Mouse (Mus musculus) c-Kit-positive CD71-negative TER-119-negative erythroid progenitor cells, embryonic 14.5 days (primary cell): ENCODE measurements at regions not wholly inside any gene's neighbourhood (a gene's known extent, or its start where the extent isn't known, plus 50 kb on each side); places are given as distances from the start of the nearest gene placed in this dataset.
"Not testable (repeated sequence)": the region's sequence is repeated elsewhere in the genome, so short reads cannot be mapped to it uniquely, and the experiment has no call there.

Experiments
- DNase-seq: peaks from one replicate; pipeline ENCODE4 v3.0.0-alpha.2; 2013; ENCODE audit warnings: low read depth

DNA sequence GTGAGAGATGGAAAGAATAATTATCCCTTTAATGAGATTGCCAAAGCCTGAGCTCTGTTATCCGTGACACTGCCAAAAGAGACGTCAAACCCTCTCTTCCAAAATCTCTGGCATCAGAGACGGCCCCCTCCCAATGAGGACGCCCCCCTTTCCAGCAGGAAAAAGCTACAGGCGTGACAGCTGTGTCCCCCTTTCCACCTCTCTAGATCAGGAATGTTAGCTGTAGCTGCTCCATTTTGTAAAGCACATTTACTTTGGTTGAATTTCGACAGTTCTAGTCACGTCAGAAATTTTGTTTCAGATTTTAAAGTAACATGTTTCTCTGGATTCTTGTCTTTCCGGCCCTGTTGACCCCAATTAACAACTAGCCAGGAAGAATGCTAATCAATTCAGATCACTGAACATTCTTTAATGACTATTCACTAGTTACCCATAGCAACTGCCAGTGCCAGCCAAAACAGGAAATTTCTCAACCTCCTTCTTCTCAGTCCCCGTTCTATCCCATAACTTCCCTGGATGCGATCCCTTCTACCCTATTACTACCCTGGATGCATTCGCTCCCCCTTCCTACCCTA is 261.1 kb downstream of the Dad1 start:
- DNase-seq = no peak

DNA sequence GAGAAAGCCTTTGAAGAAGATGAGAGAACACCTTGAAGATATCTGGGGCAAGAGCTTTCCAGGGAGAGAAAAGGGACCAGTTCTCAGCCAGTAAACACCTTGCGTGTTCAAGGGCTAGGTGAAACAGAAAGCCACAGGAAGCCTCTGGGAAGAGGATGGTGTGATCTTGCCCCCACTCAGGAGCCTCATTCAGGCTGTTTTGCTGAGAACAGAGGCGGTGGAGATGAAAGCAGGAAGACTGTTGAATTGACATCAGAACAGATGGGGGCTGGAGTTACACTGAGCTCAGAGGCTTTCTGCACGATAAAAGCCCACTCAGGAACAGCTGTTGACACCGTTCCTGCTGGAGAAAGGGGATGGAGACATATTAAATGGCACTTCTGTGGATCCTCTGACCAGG is 262.5 kb downstream of the Dad1 start:
- DNase-seq = no peak

DNA sequence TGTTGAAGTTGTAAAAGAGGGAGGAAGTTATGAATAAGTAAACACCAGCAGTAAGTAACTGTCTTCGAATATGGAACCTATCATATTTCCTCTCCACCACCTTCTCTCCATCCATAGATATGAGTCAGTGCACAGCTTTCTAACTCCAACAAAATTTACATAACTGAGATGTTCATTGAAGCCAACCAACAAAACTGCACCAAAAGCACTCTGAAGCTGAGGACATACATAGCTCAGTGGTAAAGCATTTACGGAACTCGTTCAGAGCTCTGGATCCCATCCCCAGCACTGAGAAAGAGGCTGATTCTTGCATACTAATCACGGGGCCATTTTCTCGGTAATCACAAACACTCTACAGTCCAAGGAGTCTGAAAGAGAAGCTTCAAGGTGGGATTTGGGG is 273.1 kb downstream of the Dad1 start:
- DNase-seq = no peak

DNA sequence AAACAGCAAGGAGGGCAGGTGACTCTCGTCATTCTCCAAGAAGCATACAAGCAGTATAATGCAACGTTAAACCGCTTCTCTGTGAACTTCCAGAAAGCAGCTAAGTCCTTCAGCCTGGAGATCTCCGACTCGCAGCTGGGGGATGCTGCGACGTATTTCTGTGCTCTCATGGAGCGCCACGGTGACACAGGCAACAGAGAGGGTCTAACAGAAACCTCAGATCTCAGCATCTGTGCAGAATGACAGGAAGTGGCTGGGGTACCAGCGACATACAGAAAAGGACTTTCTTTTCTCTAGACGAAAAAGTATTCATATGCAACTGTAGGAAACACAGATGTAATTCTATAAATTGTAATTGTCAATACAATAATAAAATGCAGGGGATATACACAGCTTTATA is 292.5 kb downstream of the Dad1 start:
- not testable (repeated sequence) for DNase-seq

DNA sequence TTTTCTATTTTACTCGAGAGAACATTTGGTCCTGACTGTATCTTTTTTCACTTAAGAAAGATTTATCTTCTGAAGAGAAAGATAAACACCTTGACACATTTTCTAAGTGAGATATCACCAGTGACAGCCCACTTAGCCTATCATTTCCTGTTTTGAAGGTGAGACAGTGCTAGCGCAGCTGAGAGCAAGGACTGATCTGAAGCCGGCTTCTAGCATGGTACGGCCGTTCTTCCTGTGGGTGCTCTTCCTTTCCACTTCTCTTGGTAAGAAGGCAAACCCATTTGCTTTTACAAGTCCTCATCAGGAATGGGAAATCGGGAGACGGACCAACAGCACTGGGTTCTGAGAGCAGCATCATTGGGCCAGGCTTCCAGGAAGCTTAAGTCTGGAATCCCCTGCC is 293.1 kb downstream of the Dad1 start:
- DNase-seq = no peak

DNA sequence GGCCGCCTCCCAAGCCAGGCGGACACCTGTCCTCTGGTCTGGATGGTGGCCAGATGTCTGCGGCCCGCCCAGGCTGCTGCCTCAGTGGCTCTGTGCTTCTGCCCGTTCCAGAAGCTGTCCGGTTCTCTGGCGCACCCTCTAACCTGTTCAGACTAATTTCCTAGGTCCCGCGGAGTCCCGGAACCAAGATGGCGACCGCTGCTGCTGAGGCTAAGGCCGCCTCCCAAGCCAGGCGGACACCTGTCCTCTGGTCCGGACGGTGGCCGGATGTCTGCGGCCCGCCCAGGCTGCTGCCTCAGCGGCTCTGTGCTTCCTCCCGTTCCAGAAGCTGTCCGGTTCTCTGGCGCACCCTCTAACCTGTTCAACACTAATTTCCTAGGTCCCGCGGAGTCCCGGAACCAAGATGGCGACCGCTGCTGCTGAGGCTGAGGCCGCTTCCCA is 318.1 kb downstream of the Dad1 start:
- not testable (repeated sequence) for DNase-seq

DNA sequence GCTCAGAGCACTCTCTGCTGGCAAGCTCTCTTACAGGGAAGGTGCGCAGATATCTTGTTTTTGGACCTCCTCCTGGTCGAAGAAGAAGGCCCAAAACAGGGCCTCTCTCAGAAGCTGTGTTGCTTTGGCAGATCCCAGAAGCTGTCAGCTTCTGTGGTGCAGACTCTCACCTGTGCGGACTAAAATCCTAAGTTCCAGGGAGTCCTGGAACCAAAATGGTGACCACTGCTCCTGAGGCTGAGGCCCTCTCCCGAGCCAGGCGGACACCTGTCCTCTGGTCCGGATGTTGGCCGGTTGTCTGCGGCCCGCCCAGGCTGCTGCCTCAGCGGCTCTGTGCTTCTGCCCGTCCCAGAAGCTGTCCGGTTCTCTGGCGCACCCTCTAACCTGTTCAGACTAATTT is 318.6 kb downstream of the Dad1 start:
- not testable (repeated sequence) for DNase-seq

DNA sequence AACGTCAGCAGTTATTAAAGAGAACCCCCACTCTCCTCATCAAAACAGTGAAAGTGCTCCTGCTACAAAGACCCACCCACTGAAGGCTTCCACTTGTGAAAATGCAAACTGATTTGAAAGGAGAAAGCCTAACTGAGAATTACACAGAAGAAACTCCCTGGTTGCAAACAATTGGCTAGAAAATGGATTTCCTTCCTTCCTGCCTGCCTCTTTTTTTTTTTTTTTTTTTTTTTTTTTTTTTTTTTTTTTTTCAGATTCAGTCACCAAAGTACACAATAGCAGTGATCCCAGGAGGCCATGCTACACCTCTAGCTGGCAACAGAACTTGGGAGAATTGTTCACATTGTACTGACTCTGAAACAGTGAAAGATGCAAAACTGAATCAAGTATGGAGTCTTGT is 343.0 kb downstream of the Dad1 start:
- no peak for DNase-seq

DNA sequence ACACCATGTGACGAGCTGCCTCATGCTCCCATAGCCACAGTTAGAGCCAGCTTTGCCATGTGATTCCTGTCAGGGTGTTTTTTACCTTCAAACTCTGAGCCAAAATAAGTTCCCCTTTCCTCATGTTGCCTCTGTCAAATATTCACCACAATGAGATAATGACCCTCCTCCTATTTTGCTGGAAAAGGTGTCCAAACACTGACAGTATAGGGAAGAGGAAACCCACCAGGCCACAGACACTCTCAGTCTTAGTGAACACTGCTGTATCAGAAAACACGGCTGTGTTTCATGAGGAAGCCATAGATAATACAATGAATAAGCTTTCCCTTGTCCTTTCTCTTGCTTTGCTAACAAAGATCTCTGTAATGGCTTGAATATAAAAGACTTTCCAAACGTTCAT is 349.3 kb downstream of the Dad1 start:
- peak; percentile 12 for DNase-seq

DNA sequence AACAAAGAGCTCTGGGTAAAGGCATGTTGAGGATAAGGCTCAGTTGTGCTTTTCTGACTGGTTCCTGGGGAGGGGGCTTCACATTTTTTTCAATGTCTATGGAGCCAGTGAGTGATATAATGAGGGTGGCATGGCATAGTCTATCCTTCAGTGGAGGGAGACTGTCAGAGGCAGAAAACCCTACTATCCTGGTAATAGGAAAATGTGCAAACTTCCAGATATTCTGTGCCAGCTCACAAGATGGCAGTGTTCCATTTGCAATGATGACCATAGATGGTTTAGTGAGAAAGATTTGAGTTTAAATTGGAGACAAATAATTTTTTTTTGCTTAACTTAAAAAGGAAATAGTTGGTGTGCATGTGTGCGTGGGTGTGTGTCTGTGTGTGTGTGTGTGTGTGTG is 352.8 kb downstream of the Dad1 start:
- no peak for DNase-seq

DNA sequence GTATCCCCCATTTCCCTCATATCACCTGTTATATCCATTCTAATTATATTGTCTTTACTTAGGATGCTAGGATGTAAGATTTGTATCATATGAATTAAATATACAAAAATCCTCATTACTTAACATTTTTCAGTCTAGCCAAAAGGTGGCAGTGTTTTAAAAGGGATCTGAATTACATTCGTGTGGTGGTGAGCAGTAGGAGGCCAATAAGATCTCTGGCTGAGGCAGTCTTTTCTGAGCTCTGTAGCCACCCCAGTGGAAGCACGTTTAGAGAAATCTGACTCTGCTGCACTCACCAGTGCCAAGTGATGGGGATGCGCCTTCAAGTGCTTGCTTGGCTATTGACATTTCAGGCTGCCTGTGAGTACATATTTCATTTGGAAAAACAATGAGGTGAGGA is 372.6 kb downstream of the Dad1 start:
- DNase-seq = no peak

DNA sequence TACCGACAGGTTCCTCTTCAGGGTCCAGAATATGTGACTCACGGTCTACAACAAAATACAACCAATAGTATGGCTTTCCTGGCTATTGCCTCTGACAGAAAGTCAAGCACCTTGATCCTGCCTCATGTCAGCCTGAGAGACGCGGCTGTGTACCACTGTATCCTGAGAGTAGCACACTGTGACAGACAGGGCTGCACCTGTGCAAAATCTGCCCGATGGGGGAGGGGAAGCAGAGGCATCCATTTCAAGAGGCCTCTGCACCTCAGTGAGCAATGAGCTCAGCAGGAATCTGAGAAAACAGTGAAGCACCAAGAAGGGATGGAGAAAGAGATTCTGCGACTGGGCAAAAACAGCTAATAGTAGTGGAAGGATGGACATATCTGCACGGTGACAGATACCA is 377.3 kb downstream of the Dad1 start:
- no peak for DNase-seq

DNA sequence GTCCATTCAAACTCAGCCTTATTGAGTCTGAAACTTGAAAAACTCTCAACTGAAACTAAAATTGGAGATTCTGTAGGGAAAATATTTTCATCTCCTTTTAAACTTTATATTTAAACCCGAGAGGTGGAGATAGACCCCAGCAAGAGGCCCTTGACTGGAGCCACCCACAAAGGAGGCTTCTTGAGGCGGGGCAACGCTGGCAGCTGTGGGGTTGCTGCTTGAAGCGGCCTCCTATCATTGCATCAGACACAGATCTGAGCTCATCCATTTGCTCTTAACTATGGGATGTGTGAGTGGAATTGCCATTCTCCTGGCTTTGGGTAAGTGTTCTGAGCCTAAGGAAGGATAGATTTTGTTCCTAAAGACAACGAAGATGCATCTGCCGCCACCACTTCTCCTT is 378.2 kb downstream of the Dad1 start:
- no peak for DNase-seq

DNA sequence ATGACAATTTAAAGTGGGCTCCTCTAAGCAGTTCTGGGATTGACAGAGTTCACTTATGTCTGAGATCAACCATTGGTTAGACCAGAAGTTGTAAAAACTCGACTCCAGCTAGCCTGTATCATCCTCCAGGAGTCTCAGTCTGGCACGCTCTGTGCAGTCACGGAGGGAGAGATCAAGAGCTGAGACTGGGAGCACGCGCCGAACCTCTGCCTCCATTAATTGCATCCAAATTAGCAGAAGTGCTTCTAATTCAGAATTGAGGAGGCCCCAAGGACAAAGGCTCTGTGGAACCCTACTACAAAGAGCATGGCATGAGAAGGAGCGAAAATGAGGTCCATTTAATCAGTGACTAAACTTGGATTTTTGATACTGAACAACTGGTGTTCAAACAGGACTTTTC is 406.9 kb downstream of the Dad1 start:
- DNase-seq = no peak

DNA sequence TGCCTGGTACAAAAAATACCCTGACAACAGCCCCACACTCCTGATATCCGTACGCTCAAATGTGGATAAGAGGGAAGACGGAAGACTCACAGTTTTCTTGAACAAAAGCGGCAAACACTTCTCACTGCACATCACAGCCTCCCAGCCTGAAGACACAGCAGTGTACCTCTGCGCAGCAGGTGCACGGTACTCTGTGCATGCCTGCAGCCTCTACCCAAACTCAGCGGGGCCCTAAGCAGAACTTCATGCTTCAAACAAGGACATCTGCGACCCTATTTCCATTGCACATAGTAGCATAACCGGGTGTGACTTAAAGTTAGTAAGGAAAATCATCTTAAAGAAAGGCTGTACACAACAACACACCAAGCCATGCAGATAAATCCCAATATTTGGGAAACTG is 408.3 kb downstream of the Dad1 start:
- DNase-seq = no peak

DNA sequence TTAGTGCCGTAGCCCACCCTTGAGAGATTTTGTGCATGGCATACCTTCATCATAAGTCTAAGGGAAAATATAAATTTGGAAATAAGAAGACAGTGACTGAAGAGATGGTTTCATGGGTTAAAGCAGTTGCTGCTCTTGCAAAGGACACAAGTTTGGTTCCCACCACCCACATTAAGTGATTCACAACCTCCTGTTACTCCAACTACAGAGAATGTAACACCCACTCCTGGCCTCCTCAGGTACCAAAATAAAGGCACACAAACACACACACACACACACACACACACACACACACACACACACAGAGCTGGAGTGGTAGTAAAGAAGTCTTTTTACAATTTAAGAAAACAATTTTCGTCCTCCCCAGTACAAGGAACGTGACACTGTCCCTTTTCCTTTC is 421.4 kb downstream of the Dad1 start:
- no peak for DNase-seq

DNA sequence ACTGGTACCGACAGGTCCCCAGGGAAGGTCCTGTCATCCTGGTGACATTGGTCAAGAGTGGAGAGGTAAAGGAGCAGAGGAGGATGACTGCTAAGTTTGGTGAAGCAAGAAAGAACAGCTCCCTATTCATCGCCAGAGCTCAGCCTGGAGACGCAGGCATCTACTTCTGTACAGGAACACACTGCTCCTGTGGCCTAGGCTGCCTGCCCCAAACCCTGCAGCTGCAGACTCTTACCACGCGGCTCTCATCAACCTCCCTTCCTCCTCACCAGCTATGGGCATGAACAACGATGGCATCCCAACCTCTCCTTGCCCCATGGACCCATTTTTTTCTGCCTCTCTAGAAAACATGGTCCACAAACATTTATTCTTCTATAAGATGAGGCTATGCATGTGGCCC is 422.3 kb downstream of the Dad1 start:
- no peak for DNase-seq

DNA sequence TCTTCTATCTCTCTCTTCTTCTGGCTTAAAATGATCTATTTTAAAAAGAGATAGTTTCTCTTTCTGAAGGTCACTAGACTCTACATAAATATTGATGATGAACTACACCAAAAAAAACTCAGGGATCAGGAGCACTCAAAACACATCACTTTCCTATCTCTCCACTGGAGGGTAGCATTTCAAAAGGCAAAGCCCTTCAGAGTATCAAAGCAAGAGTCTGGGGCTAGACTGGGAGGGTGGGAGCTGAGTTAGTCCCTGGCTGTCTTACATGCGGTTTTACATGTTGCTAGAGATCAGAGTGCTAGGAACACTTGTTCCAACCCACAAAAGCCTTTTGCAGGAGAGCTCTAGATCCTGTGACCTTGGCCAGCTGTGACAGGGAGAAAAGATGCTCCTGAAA is 423.2 kb downstream of the Dad1 start:
- DNase-seq = no peak

DNA sequence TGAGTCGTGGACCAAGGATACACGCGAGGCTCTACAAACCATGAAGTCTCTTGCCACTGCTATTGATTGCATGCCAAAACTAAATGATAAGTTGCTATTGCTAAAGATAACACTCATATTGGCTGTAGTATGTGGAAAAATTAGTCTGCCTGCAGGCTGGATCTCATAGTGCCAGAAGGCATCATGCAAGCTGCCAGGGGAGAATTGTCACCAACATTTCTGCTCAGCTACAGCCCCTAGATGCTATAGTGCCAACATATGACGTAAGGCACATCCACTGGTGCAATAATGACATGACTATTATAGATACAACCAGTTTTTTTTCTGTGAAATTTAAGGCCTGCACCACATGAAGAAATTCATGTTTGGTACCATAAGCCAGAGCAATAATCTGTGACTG is 427.1 kb downstream of the Dad1 start:
- DNase-seq = no peak

DNA sequence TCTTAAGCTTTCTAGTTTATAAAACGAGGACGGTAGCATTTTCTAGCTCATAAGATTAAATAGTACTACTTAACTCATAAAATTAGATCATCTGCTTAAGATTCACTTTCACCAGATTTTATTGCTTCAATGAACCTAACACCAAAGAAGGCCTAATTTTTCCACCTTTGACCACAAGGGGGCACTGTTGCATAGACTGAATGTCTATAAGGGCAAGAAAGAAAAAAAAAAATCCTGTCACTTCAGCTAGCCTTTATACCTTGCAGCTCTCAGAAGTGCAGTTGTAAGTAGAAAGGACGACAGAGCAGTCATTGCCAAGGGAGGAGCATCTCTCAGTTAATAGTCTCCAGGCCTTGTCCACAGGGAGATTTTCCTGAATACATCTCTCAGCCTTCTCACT is 447.7 kb downstream of the Dad1 start:
- DNase-seq = peak; percentile 60

DNA sequence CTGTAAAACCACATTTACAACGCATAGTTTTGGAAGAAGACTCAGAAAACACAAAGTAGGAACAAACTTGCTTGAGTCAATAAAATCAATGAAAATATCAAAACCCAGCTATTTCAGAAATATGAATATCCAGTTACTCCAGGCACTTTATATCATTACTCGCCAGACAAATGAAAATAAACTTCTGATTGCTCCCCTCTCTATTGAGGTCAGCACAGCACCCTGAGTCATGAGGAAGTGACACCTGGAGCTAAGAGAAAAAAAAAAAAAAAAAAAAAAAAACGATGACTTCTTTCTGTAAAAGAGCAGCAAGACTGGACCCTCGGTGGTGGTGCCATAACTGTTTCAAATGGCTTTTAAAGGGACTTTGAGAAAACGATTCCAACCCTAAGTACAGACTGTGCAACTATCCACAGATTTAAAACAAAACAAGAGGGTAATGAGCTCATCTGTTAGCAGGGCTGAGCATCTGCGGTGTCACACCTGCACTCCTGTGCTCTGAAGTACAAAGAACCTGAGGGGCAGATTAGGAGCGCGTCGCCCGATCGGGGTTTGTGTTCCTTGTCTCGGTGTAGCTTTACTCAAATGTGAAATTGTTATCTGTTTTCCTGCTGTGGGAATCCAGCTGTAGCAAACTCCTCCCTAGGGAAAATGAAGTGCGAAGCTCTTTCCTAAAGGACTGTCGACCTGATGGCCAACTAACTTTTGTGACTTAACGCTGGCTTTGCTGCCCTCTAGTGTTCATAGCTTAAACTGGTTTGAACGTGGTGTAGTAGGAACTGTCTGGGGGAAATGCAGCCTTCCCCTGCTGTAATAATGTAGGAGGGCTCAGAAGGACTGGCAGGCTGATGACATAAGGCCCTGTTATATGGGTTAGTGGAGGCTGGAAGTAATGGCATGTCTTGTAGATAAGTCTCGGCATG is 449.9 kb downstream of the Dad1 start:
- peak; percentile 69 for DNase-seq

DNA sequence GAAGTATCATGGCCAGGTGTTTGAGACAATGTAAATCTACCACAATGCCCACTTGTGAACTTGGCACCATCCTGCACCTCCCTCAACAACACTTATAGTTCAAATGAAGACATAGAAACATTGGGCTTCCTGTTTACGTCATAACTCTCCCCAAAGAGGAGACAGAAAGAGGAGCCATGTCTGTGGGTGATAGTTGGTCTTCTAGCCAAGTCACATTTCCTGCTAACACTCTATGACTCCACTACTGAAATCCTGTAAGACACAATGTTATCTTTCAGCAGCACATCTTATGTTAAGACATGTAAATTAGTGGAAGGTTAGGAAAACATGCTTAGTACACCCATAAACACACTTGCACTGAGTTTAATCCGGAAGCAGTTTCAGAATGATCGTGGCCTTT is 451.4 kb downstream of the Dad1 start:
- DNase-seq = no peak

DNA sequence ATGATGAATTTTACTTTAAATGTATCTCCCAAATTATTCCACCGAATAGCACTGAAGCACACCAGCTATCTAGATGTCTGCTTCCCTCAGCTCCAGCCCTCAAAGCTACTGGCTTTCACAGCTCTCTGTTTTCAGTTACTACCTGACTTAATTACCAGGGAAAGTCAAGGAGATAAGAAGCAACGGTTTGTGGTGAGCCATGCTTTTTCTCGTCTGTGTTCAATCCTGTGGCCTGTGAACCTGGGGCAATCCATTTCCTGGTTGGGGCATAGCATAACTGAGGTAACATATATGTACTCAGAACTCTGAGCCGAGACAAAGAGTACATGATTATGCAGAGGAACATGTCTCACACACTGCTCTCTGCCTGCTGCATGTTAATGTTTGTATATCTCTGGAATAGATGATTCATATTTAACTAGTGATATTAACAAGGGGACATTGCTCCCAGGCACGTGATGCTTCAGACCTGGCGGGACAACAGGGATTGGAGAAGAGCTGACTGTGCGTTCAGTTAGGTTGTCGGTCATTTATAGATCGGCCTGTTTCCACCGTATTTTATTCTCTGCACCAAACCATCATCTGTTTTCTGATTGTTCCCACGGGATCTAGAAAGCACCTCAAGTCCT is 453.3 kb downstream of the Dad1 start:
- no peak for DNase-seq
